Mouse (Mus musculus) forebrain, embryonic 15.5 days (tissue): Measurements from ENCODE around the gene Ankrd33. TPM values are rescaled to one million over a fixed set of nuclear protein-coding genes. Genes with fewer than 3 reads are reported as not detected.

ENCODE experiments used
- ATAC-seq: fragments of 200-750 bp; cut with Nextera tagmentation; replicated peaks from 2 replicates; pipeline ENCODE4 v1.8.0; 2017; ENCODE audit warnings: mild to moderate bottlenecking, moderate TSS enrichment, moderate library complexity
- H3K27ac ChIP-seq: fragments of 300-500 bp; sonication (generic); replicated peaks from 2 replicates; pipeline ENCODE4 v1.5.1; 2015; ENCODE audit warnings: mild to moderate bottlenecking, inconsistent platforms
- H3K27me3 ChIP-seq: fragments of 300-500 bp; sonication (generic); 2 replicates; pipeline ENCODE4 v1.6.1; 2015; ENCODE audit warnings: inconsistent platforms
- H3K36me3 ChIP-seq: fragments of 300-500 bp; sonication (generic); 2 replicates; pipeline ENCODE4 v1.6.1; 2015; ENCODE audit warnings: mild to moderate bottlenecking, inconsistent platforms
- H3K4me1 ChIP-seq: fragments of 300-500 bp; sonication (generic); 2 replicates; pipeline ENCODE4 v1.6.1; 2015; ENCODE audit warnings: inconsistent platforms
- H3K4me2 ChIP-seq: fragments of 300-500 bp; sonication (generic); replicated peaks from 2 replicates; pipeline ENCODE4 v1.6.1; 2015; ENCODE audit warnings: mild to moderate bottlenecking, inconsistent platforms
- H3K4me3 ChIP-seq: fragments of 300-500 bp; sonication (generic); 2 replicates; pipeline ENCODE4 v1.5.1; 2015; ENCODE audit warnings: mild to moderate bottlenecking, inconsistent platforms
- H3K9ac ChIP-seq: fragments of 300-500 bp; sonication (generic); replicated peaks from 2 replicates; pipeline ENCODE4 v1.6.1; 2015; ENCODE audit warnings: mild to moderate bottlenecking, inconsistent platforms
- H3K9me3 ChIP-seq: fragments of 300-500 bp; sonication (generic); 2 replicates; pipeline ENCODE4 v1.6.1; 2016; ENCODE audit warnings: inconsistent platforms
- WGBS: fragments of 180-500 bp; shearing (Covaris S2); methylation state at CpG from one replicate; pipeline ENCODE4 v1.1.7; 2015; ENCODE audit warnings: mixed read lengths; 5-methylcytosine and 5-hydroxymethylcytosine counted together
- polyA plus RNA-seq: library from polyadenylated mRNA; unstranded; fragments of >200 nt; fragmentation: Nextera tagmentation; extraction: Ambion mirVana; gene quantifications from 2 replicates; pipeline ENCODE4 v1.2.1, GENCODE M21; 2015

Ankrd33 gene
- polyA plus RNA-seq, 1 experiment from 2014 or later: not detected

DNA sequence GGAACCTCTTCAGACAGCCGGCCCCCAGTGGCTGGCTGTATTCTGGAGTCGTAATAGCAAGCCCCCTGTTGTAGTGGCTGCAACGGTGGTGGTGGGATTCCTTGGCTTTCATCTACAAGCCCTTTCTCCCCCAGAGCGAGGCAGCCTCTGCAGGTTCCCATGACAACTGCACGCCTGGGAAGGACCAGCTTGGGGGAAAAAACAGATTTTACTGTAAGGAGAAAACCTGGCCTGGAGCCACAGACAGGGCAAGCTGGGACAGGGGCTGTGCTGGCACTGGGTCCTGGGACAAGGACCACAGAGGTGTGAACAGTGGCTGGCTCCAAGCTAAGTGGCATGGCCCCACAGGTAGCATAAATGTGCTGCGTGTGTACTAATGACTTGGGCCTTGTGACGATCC, 45.0 kb downstream of the Ankrd33 start:
- ATAC-seq: peak; percentile 77
- Histone ChIP-seq H3K4me1 (peaks cover 50% of the 10 kb centered on the region), H3K36me3 (no peaks in the 10 kb centered on the region), H3K4me2 (peak overlapping the region; percentile 1), H3K9ac (no peak overlapping the region), H3K27me3 (no peaks in the 10 kb centered on the region), H3K27ac (peak overlapping the region; percentile 82), H3K9me3 (no peaks in the 10 kb centered on the region), H3K4me3 (no peak overlapping the region)
- 6% methylated on average over 7 of the region's 7 CpGs for WGBS

DNA sequence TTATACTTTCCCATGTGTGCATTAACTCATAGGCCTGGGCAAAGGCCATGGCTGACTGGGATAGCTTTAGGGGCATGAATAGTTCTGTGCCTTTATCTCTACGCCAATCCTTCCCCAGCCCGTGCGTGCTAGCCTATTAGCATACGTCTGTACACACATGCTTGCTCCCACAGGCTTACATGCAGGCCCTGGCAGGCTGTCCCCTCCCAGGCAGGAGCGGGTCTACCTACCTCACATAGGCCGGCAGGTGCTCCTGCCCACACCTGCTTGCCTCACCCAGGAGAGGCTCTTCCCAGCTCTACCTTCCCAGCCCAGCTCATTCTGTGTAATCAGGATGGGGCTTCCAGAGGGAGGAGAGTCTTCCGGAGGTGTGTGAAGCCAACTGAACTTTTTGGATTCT, 46.0 kb downstream of the Ankrd33 start:
- Histone ChIP-seq H3K9me3 (no peaks in the 10 kb centered on the region), H3K27me3 (no peaks in the 10 kb centered on the region), H3K9ac (no peak overlapping the region), H3K4me3 (no peak overlapping the region), H3K36me3 (no peaks in the 10 kb centered on the region), H3K27ac (peak overlapping the region; percentile 82), H3K4me1 (peaks cover 50% of the 10 kb centered on the region), H3K4me2 (no peak overlapping the region)
- 69% methylated on average over 7 of the region's 7 CpGs for WGBS
- ATAC-seq: no peak

- H3K4me2 ChIP-seq: 0 out of 2 replicates have a peak overlapping the region, but pooled peaks have one; percentile 2
- H3K27me3 ChIP-seq: no peaks in the 10 kb centered on the region
- no peaks in the 10 kb centered on the region for H3K36me3 ChIP-seq
- no peak overlapping the region for H3K4me3 ChIP-seq
- peaks cover 50% of the 10 kb centered on the region for H3K4me1 ChIP-seq
- ATAC-seq: peak; percentile 76
- H3K9ac ChIP-seq: no peak overlapping the region
- H3K9me3 ChIP-seq: no peaks in the 10 kb centered on the region
- H3K27ac ChIP-seq: peak overlapping the region; percentile 75
- 7% methylated on average over 15 of the region's 15 CpGs for WGBS
These were observed 47.5 kb downstream of the Ankrd33 start for GRCm38 (mm10) chr15:101163056-101163458.

DNA sequence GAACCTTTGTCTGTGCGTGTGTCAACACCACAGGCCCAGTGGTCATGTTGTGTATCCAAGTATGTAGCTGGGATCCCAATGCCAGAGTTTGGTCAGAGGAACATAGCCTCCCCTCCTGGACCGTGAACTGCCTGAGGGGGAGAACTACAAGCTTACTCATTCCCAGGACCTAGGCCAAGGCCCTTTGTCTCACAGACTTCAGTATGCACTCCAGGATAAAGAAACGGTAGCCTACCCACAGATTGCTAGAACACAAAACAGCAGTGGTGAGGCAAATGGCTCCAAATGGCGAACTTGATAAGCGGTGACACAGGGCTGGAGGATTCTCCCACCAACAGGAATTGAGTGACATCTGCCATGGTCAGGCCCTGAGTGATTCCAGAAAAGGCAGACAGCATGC, 48.3 kb downstream of the Ankrd33 start:
- WGBS: 36% methylated on average over 5 of the region's 5 CpGs
- Histone ChIP-seq H3K4me1 (peaks cover 50% of the 10 kb centered on the region), H3K9me3 (no peaks in the 10 kb centered on the region), H3K27me3 (no peaks in the 10 kb centered on the region), H3K4me3 (no peak overlapping the region), H3K9ac (no peak overlapping the region), H3K27ac (peak overlapping the region; percentile 75), H3K36me3 (no peaks in the 10 kb centered on the region), H3K4me2 (no peak overlapping the region)
- ATAC-seq: 0 out of 2 replicates have a peak, but pooled peaks have one; percentile 8

DNA sequence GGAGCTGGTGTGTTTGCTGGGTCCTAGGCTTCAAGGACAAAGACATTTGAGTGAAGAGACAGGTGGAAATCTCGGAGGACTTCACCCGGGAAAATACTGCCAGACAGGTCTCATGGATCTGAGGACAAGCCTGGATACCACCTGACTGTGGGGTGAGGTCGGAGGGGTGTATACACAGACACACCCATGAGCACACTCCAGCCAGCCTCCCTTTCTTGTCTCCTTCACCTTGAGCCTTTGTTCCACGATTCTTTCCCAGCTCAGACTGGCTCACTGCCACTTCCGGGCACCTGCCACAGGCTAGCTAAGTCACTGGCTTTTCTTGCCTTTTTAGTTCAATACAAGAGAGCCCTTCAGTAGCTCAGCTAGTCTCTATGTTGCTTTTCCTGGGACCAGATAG, 48.7 kb downstream of the Ankrd33 start:
- Histone ChIP-seq H3K4me2 (no peak overlapping the region), H3K9ac (no peak overlapping the region)

GRCm38 (mm10) chr15:101165658-101166437, 50.3 kb downstream of the Ankrd33 start:
- Histone ChIP-seq H3K4me3 (no peak overlapping the region), H3K27ac (no peak overlapping the region), H3K4me1 (peaks cover 37% of the 10 kb centered on the region), H3K36me3 (no peaks in the 10 kb centered on the region), H3K9ac (no peak overlapping the region), H3K4me2 (no peak overlapping the region), H3K27me3 (no peaks in the 10 kb centered on the region), H3K9me3 (no peaks in the 10 kb centered on the region)
- 63% methylated on average over 16 of the region's 16 CpGs for WGBS
- no peak for ATAC-seq

More for the DNA sequence above, 48.7 kb downstream of the Ankrd33 start:
- Histone ChIP-seq H3K4me1 (peaks cover 50% of the 10 kb centered on the region), H3K36me3 (no peaks in the 10 kb centered on the region), H3K9me3 (no peaks in the 10 kb centered on the region), H3K4me3 (no peak overlapping the region), H3K27ac (peak overlapping the region; percentile 75), H3K27me3 (no peaks in the 10 kb centered on the region)
- WGBS: 44% methylated on average over 5 of the region's 5 CpGs
- ATAC-seq: no peak

- Histone ChIP-seq H3K36me3 (no peaks in the 10 kb centered on the region), H3K27ac (no peak overlapping the region), H3K27me3 (no peaks in the 10 kb centered on the region), H3K4me1 (peaks cover 20% of the 10 kb centered on the region), H3K4me3 (no peak overlapping the region), H3K4me2 (no peak overlapping the region), H3K9ac (no peak overlapping the region), H3K9me3 (no peaks in the 10 kb centered on the region)
- no peak for ATAC-seq
- 66% methylated on average over 11 of the region's 11 CpGs for WGBS
These were observed 52.0 kb downstream of the Ankrd33 start for GRCm38 (mm10) chr15:101167553-101167952.

Other genes with a start within 250 kb of the Ankrd33 start
- gene Scn8a, start 245.9 kb upstream of the Ankrd33 start, polyA plus RNA-seq: 20.3 and 20.4 TPM in 2 replicates
- not detected in 2 replicates for gene Gm47841, start 68.4 kb upstream of the Ankrd33 start, polyA plus RNA-seq
- not detected in 2 replicates for gene Fignl2, start 37.2 kb upstream of the Ankrd33 start, polyA plus RNA-seq
- gene Acvrl1, start 12.8 kb downstream of the Ankrd33 start, polyA plus RNA-seq: 6.5 and 6.7 TPM in 2 replicates
- 22.6 and 22.8 TPM in 2 replicates for gene Acvr1b, start 58.3 kb downstream of the Ankrd33 start, polyA plus RNA-seq
- gene Grasp, start 108.4 kb downstream of the Ankrd33 start, polyA plus RNA-seq: 1.3 and 1.7 TPM in 2 replicates
- gene Nr4a1, start 138.5 kb downstream of the Ankrd33 start, polyA plus RNA-seq: 3.7 and 4.3 TPM in 2 replicates
- gene Atg101, start 168.5 kb downstream of the Ankrd33 start, polyA plus RNA-seq: 86.4 and 86.8 TPM in 2 replicates
- 0.37 and 0.48 TPM in 2 replicates for gene 6030408B16Rik, start 177.5 kb downstream of the Ankrd33 start, polyA plus RNA-seq